Mouse (Mus musculus): ENCODE data around the gene Rnf145.

The Rnf145 gene

GRCm38 (mm10) chr11:44534999-44535750 is 16.4 kb downstream of the Rnf145 start:
- no peak for DNase-seq (ENCODE audit: low spot score in 2 of 2)

GRCm38 (mm10) chr11:44537403-44537802 is 18.6 kb downstream of the Rnf145 start:
- DNase-seq (ENCODE audit: low spot score in 2 of 2), result no peak

GRCm38 (mm10) chr11:44538101-44538500 is 19.3 kb downstream of the Rnf145 start:
- no peak for DNase-seq (ENCODE audit: low spot score in 2 of 2)

GRCm38 (mm10) chr11:44538501-44539290 is 19.9 kb downstream of the Rnf145 start:
- no peak for DNase-seq (ENCODE audit: low spot score in 2 of 2)

- no peak for DNase-seq (ENCODE audit: low spot score in 2 of 2)
Measured at GRCm38 (mm10) chr11:44539291-44539930, 20.6 kb downstream of the Rnf145 start.

GRCm38 (mm10) chr11:44540243-44540642 is 21.5 kb downstream of the Rnf145 start:
- no peak for DNase-seq (ENCODE audit: low spot score in 2 of 2)

GRCm38 (mm10) chr11:44541280-44541679 is 22.5 kb downstream of the Rnf145 start:
- DNase-seq (ENCODE audit: low spot score in 2 of 2), result no peak

- DNase-seq (ENCODE audit: low spot score in 2 of 2), result no peak
Measured at GRCm38 (mm10) chr11:44541813-44542212, 23.0 kb downstream of the Rnf145 start.

GRCm38 (mm10) chr11:44543593-44543992 is 24.8 kb downstream of the Rnf145 start:
- DNase-seq (ENCODE audit: low spot score in 2 of 2), result no peak

GRCm38 (mm10) chr11:44543996-44544395 is 25.2 kb downstream of the Rnf145 start:
- DNase-seq (ENCODE audit: low spot score in 2 of 2), result no peak

- no peak for DNase-seq (ENCODE audit: low spot score in 2 of 2)
Measured at GRCm38 (mm10) chr11:44545181-44545580, 26.4 kb downstream of the Rnf145 start.

GRCm38 (mm10) chr11:44546250-44546649 is 27.5 kb downstream of the Rnf145 start:
- no peak for DNase-seq (ENCODE audit: low spot score in 2 of 2)

- DNase-seq (ENCODE audit: low spot score in 2 of 2), result no peak
Measured at GRCm38 (mm10) chr11:44547651-44548196, 29.0 kb downstream of the Rnf145 start.

- no peak for DNase-seq (ENCODE audit: low spot score in 2 of 2)
Measured at GRCm38 (mm10) chr11:44548816-44549215, 30.1 kb downstream of the Rnf145 start.

- no peak for DNase-seq (ENCODE audit: low spot score in 2 of 2)
Measured at GRCm38 (mm10) chr11:44549511-44550278, 30.9 kb downstream of the Rnf145 start.

- DNase-seq (ENCODE audit: low spot score in 2 of 2), result no peak
Measured at GRCm38 (mm10) chr11:44550996-44551395, 32.2 kb downstream of the Rnf145 start.

GRCm38 (mm10) chr11:44554339-44554738 is 35.6 kb downstream of the Rnf145 start:
- no peak for DNase-seq (ENCODE audit: low spot score in 2 of 2)

GRCm38 (mm10) chr11:44558521-44558920 is 39.8 kb downstream of the Rnf145 start:
- DNase-seq (ENCODE audit: low spot score in 2 of 2), result no peak

- DNase-seq (ENCODE audit: low spot score in 2 of 2), result no peak
Measured at GRCm38 (mm10) chr11:44559466-44559865, 40.7 kb downstream of the Rnf145 start.

GRCm38 (mm10) chr11:44560396-44560795 is 41.6 kb downstream of the Rnf145 start:
- no peak for DNase-seq (ENCODE audit: low spot score in 2 of 2)

- no peak for DNase-seq (ENCODE audit: low spot score in 2 of 2)
Measured at GRCm38 (mm10) chr11:44561476-44562015, 42.8 kb downstream of the Rnf145 start.
